Mouse (Mus musculus): ENCODE data around the gene Tubg1.

Gene Tubg1

GRCm38 (mm10) chr11:101164677-101165580, 45.2 kb downstream of the Tubg1 start:
- no peak for DNase-seq (ENCODE audit: low read depth, low spot score)

DNA sequence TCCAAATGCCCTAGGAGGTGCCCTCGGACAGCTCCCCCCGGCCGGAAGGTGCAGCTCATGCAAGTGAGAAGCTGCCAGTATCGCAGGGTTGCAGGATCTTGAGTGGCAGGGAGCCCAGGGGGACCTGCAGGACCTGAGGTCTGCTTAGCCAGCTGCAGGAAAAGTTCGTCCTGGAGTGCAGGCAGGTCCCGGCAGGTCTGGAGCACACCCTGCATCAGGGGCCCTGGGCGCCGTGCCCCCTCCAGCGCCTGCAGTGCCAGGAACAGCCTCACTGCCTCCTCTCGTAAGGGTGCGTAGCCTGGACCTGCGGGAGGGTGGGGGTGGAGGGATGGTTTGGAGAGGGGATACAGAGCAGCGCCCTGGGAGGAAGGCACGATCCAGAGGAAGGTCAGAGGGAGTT, 46.6 kb downstream of the Tubg1 start:
- DNase-seq (ENCODE audit: low read depth, low spot score): no peak

- DNase-seq (ENCODE audit: low read depth, low spot score): no peak
Measured at GRCm38 (mm10) chr11:101167211-101167962, 47.6 kb downstream of the Tubg1 start.

DNA sequence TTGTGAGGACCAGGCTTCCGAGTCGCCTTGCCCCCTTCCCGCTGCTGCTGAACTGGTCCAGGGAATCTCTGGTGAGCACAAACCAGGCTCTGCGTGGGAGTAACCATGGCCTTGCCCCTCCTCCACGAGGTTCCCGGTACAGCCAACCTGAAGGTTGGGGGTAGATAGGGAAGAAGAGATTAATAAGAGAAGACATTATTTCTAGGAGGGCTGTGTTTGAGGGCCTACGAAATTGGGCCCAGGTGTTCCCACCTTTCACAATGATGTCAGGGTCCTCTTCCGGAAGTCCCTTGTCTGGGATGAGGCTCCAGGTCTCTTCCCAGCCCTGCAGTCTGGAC, 48.2 kb downstream of the Tubg1 start:
- no peak for DNase-seq (ENCODE audit: low read depth, low spot score)

- no peak for DNase-seq (ENCODE audit: low read depth, low spot score)
Measured at GRCm38 (mm10) chr11:101168301-101168980, 48.7 kb downstream of the Tubg1 start.

- DNase-seq (ENCODE audit: low read depth, low spot score): no peak
Measured at GRCm38 (mm10) chr11:101169301-101170107, 49.8 kb downstream of the Tubg1 start.

DNA sequence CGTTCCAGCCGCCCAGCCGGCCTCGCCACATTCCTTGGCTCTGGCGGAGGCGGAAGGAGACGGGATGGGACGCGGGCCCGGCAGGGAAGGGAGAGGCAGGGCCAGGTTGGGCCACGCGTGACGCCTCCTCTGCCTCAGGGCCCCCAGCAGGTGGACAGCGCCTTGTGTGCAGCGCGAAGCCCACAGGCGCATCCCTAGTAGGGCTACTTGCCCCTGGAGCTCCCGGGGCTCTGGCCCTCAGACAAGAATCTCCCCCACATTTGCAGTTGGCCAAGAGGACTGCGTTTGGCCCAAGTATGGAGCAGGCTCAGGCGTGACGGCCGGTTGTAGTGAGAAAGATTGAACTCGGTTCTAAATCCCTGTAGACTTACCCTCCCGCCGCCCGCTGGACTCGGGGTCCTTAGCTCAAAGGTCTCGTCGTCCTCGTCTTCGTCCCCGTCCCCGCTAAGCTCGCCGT, 50.6 kb downstream of the Tubg1 start, which contains the start of gene Cntnap1:
TSS of gene Cntnap1 (plus strand) at position 170 of the 457 bp plus-strand sequence.
- DNase-seq (ENCODE audit: low read depth, low spot score): no peak

DNA sequence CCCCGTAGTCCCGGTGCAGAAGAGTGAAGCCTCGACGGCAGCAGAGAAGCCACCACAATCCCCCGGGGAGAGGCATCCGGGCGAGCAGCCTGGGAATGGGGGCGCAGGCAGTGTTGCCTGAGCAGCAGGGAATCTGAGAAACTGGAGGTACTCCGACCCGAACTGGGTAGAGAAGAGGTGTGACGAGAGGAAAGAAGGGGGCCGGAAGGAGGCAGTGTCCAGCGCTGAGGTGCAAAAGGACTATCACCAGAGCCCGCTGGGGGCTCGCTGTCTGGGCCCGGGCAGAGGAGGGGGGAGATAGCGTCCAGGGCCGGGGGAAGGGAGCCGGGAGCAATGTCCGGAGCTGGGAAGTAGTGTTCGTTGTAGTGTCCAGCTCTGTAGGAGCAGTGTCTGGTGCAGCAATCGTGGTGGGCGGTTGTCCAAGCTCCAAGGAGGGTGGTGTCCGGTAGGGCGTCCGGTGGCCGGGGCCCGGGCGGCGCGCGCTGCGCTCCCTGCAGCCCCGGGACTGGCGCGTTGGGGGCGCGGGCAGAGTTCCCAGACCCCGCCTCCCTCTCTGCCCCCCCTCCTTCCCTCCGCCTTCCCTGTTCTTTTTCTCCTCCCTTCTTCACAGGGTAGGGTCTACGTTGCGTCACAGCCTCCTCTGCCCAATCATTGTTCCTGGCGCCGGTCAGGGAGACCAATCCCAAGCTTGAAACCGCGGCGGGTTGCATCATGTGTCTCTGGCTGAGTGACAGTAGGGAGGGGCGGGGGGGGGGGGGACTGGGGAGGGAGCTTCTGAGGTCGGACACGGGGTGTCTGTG, 51.3 kb downstream of the Tubg1 start, which contains the start of gene Plekhh3:
TSS of gene Plekhh3 (minus strand) at position 541 of the 800 bp plus-strand sequence.
- DNase-seq (ENCODE audit: low read depth, low spot score): peak; percentile 98

DNA sequence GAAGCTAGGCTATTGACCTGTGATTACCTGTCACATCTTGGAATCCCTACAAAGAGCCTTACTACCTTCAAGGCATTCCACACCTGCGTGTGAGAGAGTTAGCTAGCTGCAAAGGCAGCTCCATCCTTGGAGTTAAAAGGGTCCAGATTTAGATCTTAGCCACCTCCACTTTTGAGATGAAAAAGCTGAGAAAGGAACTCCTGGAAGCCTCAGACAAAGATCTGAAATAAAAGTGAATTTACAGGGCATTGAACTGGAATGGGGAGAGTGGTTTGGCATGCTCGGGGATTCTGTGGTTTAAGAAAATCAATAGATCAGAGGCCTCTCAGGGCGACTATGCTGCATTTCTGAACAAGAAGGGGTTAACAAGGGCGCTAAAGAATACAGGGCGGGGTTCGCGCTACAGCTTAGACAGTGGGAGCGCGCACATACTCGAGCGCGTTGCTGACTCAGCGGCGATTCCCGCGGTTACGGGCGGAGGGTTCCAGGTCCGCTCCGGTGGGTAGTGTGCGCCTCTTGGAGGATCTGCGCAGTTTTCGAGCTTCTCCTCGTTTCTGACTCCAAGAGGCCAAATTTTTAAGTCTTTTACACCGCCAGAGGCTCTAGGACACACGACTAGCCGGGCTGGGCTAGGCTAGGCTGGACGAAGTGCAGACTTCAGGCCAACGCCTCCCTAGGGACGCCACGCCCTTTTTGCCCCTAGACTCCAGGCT, 52.1 kb downstream of the Tubg1 start:
- peak; percentile 92 for DNase-seq (ENCODE audit: low read depth, low spot score)

- DNase-seq (ENCODE audit: low read depth, low spot score): no peak
Measured at GRCm38 (mm10) chr11:101172434-101172815, 52.7 kb downstream of the Tubg1 start.

GRCm38 (mm10) chr11:101173112-101173511, 53.4 kb downstream of the Tubg1 start:
- no peak for DNase-seq (ENCODE audit: low read depth, low spot score)

DNA sequence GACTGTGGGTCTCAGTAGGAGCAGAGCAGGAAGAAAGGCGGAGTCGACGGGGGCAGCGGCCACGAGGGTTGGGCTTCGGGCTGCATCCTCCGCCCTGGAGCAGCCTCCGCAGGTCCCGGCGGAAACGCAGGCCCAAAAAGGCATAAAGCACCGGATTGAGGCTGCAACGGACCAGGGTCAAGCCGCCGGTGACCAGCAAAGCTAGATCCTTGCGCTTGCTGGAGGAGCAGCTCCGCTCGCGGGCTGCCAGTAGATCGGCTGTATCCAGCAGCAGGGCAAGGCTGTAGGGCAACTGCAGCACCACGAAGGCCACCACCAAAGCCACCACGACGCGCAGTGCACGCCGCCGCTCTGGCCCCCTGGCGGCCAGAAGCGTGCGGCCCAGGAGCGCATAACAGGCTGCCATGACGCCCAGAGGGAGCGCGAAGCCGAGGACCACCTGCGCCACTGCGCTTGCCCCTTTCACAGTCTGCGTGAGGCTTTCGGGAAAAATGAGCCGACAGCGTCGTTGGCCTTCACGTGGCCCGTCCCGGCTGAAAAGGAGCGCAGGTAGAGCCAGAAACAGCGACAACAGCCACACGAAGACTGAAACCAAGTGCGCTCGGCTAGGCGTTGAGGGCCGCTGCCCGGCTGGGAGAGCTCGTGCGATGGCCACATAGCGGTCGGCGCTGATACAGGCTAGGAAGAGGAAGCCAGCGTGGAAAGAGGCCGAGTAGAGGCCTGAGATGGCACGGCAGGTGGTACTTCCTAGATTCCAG, 54.1 kb downstream of the Tubg1 start:
- DNase-seq (ENCODE audit: low read depth, low spot score): peak; percentile 95

DNA sequence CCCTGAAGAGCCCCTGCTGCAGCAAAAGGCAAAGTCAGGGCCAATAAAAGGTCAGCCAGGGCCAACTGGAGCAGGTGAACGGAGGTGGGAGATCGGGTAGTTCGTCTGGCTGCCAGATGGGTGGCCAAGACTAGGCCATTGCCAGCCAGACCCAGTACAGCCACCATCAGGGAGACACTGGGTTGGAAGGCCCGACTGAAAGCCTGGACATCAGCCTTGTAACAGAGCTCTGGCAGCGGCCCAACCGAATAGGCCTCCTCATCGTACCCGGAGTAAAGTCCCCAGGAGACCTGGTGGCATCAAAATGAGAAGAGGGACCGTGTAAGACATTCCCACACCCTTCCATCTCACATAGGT, 54.6 kb downstream of the Tubg1 start:
- peak; percentile 65 for DNase-seq (ENCODE audit: low read depth, low spot score)

DNA sequence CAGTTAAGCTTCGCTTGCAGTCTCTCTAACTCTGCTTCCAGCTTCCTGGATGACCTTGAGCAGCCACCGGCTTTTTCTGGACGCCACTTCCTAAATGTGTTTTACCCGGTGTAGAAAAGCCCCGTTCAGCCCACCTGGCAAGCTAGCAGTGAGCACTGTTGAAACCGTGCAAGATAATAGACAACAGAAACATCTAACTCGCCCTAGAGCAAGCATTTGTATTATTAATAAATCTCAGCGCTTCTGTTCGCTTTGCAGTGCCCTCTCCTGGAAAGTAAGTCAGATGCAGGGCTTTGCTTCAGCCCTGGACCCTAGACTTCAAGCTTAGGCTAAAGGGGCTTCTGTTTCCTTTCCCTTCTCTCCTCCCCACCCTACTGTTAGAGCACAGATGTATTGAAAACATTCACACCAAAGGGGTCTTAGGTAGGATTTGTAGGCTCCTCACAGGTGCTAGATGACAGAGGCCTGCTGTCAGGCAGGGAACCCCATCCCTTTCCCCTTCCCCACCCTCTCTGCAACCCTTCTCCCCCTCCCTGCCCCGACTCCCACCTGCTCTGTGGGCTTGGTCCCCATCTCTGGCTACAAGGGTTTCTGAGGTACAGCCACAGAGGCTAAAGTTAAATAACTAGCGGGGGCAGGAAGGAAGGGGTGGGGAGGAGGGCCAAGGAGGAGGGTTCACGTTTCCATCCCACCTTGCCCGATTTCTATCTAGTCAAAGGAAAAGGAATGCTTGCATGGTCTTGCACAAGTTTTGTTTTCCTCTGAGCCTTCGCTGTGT, 55.3 kb downstream of the Tubg1 start, which contains the start of gene Ccr10:
TSS of gene Ccr10 (minus strand) at position 593 of the 778 bp plus-strand sequence.
- peak; percentile 83 for DNase-seq (ENCODE audit: low read depth, low spot score)

DNA sequence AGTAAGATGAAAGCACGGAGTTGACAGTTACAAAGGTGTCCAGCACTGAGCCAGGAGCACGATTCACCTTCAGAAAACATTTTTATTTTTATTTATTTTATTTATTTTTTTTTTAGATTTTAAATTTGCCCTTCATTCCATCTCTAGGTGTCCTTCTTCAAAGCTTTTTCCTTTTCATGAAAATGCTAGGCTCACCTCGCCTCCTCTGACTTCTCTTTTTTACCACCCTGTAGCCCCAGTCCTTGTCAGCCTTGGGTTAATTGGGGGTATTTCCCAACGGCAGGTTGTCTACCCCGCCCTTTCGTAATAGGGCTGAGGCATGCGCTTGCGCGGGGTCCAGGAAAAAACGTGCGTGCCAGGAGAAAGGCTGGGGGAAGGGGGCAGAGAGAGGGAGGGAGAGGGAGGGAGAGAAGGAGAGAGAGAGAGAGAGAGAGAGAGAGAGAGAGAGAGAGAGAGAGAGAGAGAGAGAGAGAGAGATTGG, 55.9 kb downstream of the Tubg1 start:
- peak; percentile 89 for DNase-seq (ENCODE audit: low read depth, low spot score)

Measured in A20 (cell line).